Mouse (Mus musculus) right cerebral cortex, postnatal 14 days (tissue): Measurements from ENCODE around the gene Ubald2.
"Not testable (repeated sequence)": the region's sequence is repeated elsewhere in the genome, so short reads cannot be mapped to it uniquely, and the experiment has no call there.

ENCODE experiments used
- DNase-seq: peaks from one replicate; pipeline ENCODE4 v3.0.0; 2022

Ubald2 gene

GRCm38 (mm10) chr11:116466141-116466540 lies 32.2 kb downstream of the Ubald2 start, which contains the start of gene Qrich2:
Gene Qrich2 (minus strand): TSS chr11:116466241.
- DNase-seq = no peak

- not testable (repeated sequence) for DNase-seq
These were observed 34.4 kb downstream of the Ubald2 start for GRCm38 (mm10) chr11:116468338-116468737.

- DNase-seq = no peak
These were observed 36.4 kb downstream of the Ubald2 start for GRCm38 (mm10) chr11:116470249-116470648.

GRCm38 (mm10) chr11:116470896-116471295 lies 37.0 kb downstream of the Ubald2 start:
- no peak for DNase-seq

GRCm38 (mm10) chr11:116472275-116472674 lies 38.4 kb downstream of the Ubald2 start:
- DNase-seq = no peak

- DNase-seq = no peak
These were observed 42.1 kb downstream of the Ubald2 start for GRCm38 (mm10) chr11:116476041-116476440.

- no peak for DNase-seq
These were observed 42.8 kb downstream of the Ubald2 start for GRCm38 (mm10) chr11:116476696-116477095.

- DNase-seq = no peak
These were observed 43.4 kb downstream of the Ubald2 start for GRCm38 (mm10) chr11:116477160-116477759.

- no peak for DNase-seq
These were observed 45.1 kb downstream of the Ubald2 start for GRCm38 (mm10) chr11:116478978-116479377.

- DNase-seq = no peak
These were observed 45.9 kb downstream of the Ubald2 start for GRCm38 (mm10) chr11:116479832-116480231.

GRCm38 (mm10) chr11:116480975-116481374 lies 47.1 kb downstream of the Ubald2 start:
- no peak for DNase-seq

- no peak for DNase-seq
These were observed 47.9 kb downstream of the Ubald2 start for GRCm38 (mm10) chr11:116481776-116482175.

GRCm38 (mm10) chr11:116484261-116484660 lies 50.4 kb downstream of the Ubald2 start:
- DNase-seq = no peak

- DNase-seq = no peak
These were observed 54.3 kb downstream of the Ubald2 start for GRCm38 (mm10) chr11:116488207-116488606.
